Mouse (Mus musculus) heart, adult 11 months (tissue): ENCODE results near the gene Klhdc8a.
"Not testable (repeated sequence)": the region's sequence is repeated elsewhere in the genome, so short reads cannot be mapped to it uniquely, and the experiment has no call there.

Source experiments
- DNase-seq: peaks from one replicate; pipeline ENCODE4 v3.0.0; 2022

The Klhdc8a gene

DNA sequence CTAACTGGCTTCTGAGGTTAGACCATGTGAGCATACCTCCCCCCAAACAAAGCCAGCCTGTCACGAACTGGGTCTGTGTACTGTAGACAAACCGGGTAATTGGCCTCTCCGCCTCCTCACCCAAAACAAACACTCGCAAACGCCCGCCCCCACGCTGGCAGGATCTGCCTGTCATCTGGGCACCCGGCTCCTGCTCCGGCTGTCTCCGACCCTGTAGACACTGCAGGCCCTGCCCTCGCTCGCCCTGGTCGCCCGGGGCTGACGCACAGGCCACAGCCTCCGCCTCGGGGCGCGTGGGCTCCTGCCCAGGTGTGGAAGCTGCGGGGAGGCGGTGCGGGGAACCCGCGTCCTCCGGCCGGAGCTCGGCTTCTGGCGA lies at the start of gene Klhdc8a:
TSS of gene Klhdc8a (plus strand) at position 202 of the 376 bp plus-strand sequence.
- peak; percentile 92 for DNase-seq

DNA sequence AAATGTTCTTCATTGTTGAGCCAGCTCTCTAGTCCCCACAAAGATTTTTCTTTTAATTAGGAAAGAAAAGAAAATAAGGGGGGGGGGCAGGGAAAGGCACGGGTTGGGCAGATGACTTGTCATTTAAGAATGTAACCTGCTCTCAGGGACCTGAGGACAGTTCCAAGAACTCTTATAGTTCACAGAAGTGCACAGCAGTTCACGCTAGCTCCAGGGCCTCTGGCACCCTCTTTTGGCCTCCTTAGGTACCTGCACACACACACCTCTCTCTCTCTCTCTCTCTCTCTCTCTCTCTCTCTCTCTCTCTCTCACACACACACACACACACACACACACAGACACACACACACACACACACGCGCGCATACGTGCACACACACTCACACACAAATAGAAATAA lies 44.0 kb upstream of the Klhdc8a start:
- DNase-seq, result no peak

GRCm38 (mm10) chr1:132260331-132260730 lies 38.1 kb upstream of the Klhdc8a start:
- DNase-seq, result no peak

DNA sequence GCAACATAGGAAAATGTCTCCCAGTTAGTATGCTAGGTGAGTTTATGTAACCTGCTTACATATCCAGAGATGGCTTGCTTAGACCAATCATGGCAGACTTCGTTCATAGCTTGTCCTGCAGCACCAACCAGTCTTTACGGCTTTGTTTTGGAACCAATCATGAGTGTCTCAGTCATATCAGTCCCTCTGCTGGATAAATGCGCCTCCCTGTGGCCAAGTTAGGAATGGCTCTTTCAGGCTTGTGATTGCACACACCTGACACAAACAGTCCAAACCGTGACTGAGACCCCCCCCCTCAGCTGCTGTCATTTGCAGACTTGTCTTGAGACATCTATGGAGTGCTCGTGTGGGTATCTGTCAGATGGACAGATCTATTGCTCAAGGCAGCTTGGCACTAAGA lies 37.4 kb upstream of the Klhdc8a start:
- no peak for DNase-seq

DNA sequence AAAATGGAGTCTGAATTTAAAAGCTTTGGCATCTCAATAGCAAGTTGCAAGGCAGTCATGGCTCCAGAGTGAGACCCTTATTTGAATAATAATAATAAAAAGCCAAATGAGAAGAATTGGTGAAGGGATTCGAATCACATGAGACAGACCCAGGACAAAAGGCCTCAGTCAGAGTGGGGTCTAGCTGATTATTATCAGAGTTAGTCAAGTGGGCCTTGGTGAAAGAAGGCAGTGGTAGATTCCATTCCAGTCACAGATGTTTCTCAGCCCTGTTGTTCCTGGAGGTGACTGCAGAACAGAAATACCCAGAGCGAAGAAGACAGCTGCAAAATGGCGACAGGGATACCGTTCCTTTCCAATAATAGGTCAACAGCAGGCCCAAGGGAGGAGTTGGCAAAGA lies 34.8 kb upstream of the Klhdc8a start:
- no peak for DNase-seq

GRCm38 (mm10) chr1:132264577-132264976 lies 33.8 kb upstream of the Klhdc8a start:
- DNase-seq, result no peak

- DNase-seq, result no peak
These were observed 33.1 kb upstream of the Klhdc8a start for GRCm38 (mm10) chr1:132265211-132265859.

- no peak for DNase-seq
These were observed 32.5 kb upstream of the Klhdc8a start for GRCm38 (mm10) chr1:132265936-132266335.

- no peak for DNase-seq
These were observed 31.5 kb upstream of the Klhdc8a start for GRCm38 (mm10) chr1:132266791-132267557.

- no peak for DNase-seq
These were observed 30.5 kb upstream of the Klhdc8a start for GRCm38 (mm10) chr1:132267959-132268358.

DNA sequence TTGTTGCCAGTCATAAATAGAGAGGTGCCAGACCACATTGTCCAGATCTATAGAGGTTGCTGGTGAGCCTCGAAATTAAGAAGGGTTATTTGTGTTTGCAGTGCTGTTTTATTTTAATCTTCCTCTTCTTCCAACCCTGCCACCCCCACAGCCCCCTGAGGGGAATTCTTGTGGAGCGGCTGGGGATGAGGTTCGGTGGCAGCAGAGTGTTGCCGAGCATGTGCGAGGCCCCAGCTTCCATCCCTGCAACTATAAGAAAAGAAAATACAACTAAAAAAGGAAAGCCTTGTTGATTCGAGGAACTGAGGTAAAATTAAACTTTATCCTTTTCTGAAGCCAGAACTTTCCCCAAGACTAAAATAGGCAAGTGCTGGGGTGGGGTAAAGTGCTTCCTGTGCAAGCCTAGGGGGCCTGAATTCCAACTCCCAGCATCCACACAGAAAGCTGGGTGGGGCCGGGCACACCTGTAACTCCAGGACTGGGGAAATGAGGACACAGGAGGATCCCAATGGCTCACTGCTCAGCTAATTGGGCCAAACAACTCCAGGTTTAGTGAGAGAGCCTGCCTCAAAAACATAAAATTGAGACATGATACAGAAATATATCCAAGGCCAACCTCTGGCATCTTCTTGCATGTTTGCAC lies 29.9 kb upstream of the Klhdc8a start:
- no peak for DNase-seq

- no peak for DNase-seq
These were observed 27.2 kb upstream of the Klhdc8a start for GRCm38 (mm10) chr1:132271237-132271636.

- no peak for DNase-seq
These were observed 21.7 kb upstream of the Klhdc8a start for GRCm38 (mm10) chr1:132276694-132277093.

- no peak for DNase-seq
These were observed 21.3 kb upstream of the Klhdc8a start for GRCm38 (mm10) chr1:132277124-132277523.

DNA sequence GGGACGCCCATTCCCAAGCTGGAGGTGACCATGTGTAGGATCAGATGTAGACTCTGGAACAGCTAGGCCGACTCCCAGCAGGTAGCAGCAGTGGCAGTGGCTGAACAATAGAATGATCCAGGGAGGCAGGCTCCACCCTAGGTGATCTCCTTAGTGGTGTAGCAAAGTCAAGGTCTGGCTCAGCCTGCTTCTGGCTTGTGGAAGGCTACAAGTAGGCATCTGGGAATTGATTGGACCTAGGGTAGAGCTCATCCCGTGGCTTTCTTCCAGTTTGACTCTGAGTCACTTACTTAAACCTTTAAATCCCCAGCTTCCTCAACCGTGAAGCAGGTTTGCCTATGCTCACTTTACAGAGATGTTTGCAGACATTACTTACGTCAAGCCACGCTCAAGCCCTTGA lies 17.8 kb upstream of the Klhdc8a start:
- DNase-seq, result not testable (repeated sequence)

DNA sequence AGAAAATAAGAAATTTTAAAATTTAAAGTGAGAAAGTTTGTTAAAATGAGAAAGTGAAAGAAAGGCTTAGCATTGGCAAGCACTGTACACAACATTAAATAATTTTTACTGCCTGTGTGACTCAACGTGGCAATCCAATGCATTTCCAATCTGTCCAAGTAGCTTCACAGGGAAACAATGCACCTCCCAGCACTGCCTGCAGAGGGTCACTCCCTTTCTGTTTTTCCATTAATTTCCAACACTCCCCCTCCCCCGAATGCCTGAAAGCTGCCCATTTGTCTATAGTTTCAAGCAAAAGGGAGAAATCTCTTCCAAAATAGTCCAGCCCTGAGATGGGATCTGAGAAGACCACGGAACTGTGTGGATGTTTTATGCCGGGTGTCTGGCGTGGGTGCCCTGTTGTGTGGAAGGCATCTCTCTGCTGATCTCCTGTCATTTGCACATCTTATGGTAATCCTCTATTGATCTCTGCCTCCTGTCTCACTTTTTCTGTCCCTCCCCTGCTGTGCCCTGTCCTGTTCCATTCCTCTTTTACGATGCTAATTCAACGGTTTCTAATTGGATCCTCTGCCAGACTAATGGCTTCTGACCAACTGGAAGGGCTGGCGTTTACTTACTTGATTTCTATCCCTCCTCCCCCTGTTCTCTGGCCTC lies 16.8 kb upstream of the Klhdc8a start:
- DNase-seq, result no peak

GRCm38 (mm10) chr1:132282177-132282536 lies 16.3 kb upstream of the Klhdc8a start:
- no peak for DNase-seq

DNA sequence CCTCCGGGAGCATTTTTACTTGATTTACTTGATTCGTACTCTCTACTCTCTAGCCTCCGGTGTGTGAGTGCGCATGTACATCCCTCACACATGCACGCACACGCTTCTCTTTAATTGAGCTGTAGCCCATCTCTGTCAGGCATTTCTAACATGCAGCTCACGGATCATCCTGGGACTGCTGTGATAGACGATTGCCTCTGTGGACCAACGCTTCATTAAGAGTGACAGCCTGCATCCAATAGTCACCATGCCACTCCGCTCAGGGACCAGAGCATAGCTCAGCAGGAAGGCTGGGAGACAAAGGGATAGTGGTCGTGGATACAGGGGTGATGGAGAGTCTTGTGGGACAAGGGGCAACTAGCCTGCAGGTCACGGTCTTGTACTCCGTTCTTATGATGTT lies 15.4 kb upstream of the Klhdc8a start:
- DNase-seq, result no peak

DNA sequence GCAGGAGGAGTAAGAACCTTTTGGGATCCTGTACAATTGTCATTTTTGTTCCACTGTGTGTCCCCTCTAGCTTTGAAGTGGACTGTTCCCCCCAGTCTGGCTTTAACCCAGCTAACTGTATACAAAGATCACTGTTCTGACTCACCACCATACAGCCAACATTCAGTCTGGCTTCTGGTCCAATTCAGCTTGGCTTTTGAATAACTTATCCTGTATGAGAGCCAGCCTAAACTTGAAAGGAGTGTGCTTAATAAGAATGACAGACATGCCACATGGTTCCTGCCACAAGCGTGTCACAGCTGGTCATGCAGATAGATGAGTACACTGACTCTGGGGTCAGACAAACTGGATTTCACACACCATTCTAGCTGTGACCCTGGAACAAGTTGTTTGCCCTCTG lies 11.7 kb upstream of the Klhdc8a start:
- no peak for DNase-seq

DNA sequence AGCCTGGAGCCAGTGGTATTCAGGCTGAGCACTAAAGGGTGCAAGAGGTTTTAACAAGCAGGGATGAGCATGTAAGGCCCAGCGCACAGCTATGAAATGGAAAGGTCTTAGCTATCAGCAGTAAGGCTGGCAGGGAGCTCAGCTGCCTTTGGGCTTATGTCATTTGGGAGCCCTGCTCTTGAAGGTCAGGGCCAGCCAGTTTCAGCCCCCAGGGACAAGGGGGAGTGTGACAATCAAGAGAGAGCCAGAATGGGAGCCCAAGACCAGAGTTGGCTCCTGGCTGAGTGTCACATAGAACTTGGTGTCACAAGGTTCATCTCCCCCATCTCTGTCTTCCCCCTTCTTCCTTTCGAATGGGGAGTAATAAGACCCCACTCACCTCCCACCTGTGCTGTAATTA lies 11.0 kb upstream of the Klhdc8a start:
- DNase-seq, result no peak

- DNase-seq, result no peak
These were observed 10.4 kb upstream of the Klhdc8a start for GRCm38 (mm10) chr1:132287991-132288451.

GRCm38 (mm10) chr1:132289965-132290364 lies 8.5 kb upstream of the Klhdc8a start:
- DNase-seq, result no peak

DNA sequence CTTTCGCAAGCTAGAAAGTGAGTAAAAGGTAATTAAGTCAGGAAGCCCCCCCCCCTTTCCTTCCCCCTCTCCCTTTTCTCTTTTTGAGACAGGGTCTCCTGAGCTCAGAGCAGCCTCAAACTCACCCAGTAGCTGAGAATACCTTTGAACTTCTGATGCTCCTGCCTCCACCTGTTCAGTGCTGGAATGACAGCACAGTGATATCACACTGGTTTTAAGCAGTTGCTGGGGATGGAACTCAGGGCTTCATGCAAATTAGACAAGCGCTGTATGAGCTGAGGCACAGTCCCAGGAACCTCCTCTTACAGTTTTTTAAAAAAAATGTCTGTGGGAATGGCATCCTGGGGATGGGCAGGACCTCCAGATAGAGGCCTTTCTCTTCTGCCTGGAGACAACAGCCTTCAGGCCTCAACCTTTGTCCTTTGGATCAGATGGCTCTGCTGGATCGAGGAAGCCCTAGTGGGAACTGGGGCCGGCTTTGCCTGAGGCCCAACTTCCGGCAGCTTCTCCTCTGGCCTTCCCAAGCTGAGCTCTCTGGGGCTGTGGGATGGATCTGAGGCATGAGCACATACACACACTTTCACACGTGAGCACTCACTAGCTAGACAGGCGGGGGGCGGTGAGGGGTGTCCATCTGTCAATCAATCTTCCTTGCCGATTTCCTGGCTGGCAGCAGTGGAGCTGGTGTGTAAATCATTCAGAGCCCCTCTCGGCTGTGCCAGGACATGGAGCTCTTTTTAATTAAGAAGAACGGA lies 7.3 kb upstream of the Klhdc8a start:
- DNase-seq, result peak; percentile 90
